Mouse (Mus musculus): ENCODE data around the gene Tmem30c. TPM values are rescaled to one million over a fixed set of nuclear protein-coding genes. Genes with fewer than 3 reads are reported as not detected.
"Not testable (repeated sequence)": the region's sequence is repeated elsewhere in the genome, so short reads cannot be mapped to it uniquely, and the experiment has no call there.

Gene Tmem30c
- total RNA-seq, 2 experiments from 2014 or later, result not detected

GRCm38 (mm10) chr16:57246596-57246995 lies 46.1 kb downstream of the Tmem30c start:
- intact Hi-C loops (cut with DNase I), result no loop called here
- no peak for DNase-seq (ENCODE audit: low spot score)

DNA sequence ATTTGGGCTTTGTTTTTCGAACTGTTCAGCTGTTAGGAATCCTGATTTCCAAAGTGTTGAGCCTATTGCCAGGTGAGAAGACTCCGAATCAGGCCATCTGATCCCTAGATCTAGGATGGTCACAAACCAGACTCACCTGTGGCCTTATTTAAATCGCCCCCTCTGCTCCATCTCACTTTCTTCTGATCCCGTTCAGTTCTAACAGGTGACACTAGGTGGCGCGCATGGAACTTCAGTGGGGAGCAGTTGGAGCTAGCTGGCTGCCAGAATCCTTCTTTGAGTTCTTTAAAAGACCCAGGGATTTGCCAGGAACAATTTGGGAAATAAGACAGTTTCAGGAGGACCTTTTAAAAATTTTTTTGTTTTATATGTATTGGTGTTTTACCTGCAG lies 48.8 kb downstream of the Tmem30c start:
- intact Hi-C loops (cut with DNase I), result loop anchor here (1.0 to 5.0 kb wide), 3 partner anchors 48 to 348 kb away; partner anchors contain the start of gene Tmem30c
- DNase-seq (ENCODE audit: low spot score), result peak; percentile 56

GRCm38 (mm10) chr16:57243205-57243857 lies 49.3 kb downstream of the Tmem30c start:
- DNase-seq (ENCODE audit: low spot score), result no peak
- intact Hi-C loops (cut with DNase I), result loop anchor here (5.0 kb wide), 2 partner anchors 49 to 349 kb away; partner anchors contain the start of gene Tmem30c

DNA sequence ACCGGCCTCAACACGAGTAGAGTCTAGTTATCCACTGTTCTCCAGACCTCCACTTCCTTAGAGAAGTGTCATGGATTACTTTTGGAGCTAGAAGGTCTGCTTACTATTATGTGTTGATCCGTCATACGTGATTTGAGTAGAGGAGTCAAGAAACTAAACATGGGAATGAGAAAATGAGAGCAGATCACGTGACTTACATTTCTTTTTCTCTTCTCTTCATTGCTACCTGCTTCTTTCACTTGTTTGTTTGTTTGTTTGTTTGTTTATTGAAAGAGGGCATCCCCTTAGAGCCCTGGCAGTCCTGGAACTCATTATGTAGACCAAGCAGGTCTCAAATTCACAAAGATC lies 49.8 kb downstream of the Tmem30c start:
- DNase-seq (ENCODE audit: low spot score), result no peak
- intact Hi-C loops (cut with DNase I), result loop anchor here (5.0 kb wide), 2 partner anchors 49 to 349 kb away; partner anchors contain the start of gene Tmem30c

DNA sequence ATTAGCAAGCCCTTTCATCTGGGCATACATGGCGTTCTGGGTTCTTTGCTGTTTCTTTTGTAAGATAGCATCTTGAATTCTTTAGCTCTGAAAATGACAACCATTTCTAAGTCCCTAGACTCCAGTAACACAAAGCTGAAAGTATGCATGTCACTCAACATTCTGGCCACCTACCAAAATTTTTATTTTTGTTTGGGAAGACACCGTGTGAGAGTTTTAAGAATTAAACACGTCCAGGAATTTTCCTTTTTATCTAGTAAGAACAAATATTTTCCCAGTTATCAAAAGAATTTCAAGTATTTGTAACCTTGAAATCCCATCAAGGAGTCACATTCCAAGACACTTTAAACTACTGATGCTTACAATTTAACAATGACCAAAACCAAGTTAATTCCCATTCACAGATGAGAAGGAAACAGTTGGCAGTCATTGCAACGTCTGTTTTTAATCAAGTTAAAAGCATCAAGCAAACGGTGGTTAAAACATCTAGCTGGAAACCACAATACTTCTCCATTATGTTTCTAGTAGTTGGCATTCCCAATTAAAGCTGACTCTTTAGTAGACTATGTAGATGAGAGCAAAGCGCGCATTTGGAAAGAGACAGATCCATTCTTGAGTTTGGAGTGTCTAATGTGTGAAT lies 56.7 kb downstream of the Tmem30c start:
- no peak for DNase-seq (ENCODE audit: low spot score)
- intact Hi-C loops (cut with DNase I), result no loop called here

DNA sequence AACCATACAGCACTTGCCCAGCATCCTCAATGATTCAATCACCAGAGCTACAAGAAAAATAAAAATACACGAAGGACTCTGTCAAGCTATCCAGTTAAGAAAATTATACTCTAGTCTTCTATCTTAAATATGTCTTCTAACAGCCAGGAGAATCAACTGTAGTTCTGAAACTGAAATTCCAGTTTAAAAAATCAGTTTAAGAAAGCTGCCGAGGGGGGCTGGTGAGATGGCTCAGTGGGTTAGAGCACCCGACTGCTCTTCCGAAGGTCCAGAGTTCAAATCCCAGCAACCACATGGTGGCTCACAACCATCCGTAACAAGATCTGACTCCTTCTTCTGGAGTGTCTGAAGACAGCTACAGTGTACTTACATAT lies 60.7 kb downstream of the Tmem30c start:
- intact Hi-C loops (cut with DNase I), result not testable (repeated sequence)

GRCm38 (mm10) chr16:57231089-57231936 lies 61.4 kb downstream of the Tmem30c start, which contains the start of gene Tbc1d23:
Gene Tbc1d23, minus strand, starts transcription at chr16:57231504.
- DNase-seq (ENCODE audit: low spot score), result peak; percentile 96
- intact Hi-C loops (cut with DNase I), result no loop called here

More for the DNA sequence above, 60.7 kb downstream of the Tmem30c start:
- not testable (repeated sequence) for DNase-seq (ENCODE audit: low spot score)

- no peak for DNase-seq (ENCODE audit: low spot score)
- intact Hi-C loops (cut with DNase I), result no loop called here
Measured at GRCm38 (mm10) chr16:57226444-57226843, 66.2 kb downstream of the Tmem30c start.

GRCm38 (mm10) chr16:57220361-57220760 lies 72.3 kb downstream of the Tmem30c start:
- DNase-seq (ENCODE audit: low spot score), result no peak
- intact Hi-C loops (cut with DNase I), result no loop called here

Other genes with a start within 250 kb of the Tmem30c start
- gene Tmem45a2, start 221.5 kb downstream of the Tmem30c start, total RNA-seq (2021), result not detected
- 10 to 100 TPM; 44.9 to 45.3 TPM for gene Tomm70a, start 171.2 kb downstream of the Tmem30c start, total RNA-seq (2021)
- gene Nit2, start 125.5 kb downstream of the Tmem30c start, total RNA-seq (2021), result 10 to 100 TPM; 31.8 to 31.9 TPM
- 10 to 100 TPM; 23.9 to 26.2 TPM for gene Tbc1d23, start 61.4 kb downstream of the Tmem30c start, total RNA-seq (2021)
- 10 to 100 TPM; 32.9 to 40.7 TPM for gene Filip1l, start 60.2 kb upstream of the Tmem30c start, total RNA-seq (2021)

Measured in heart, postnatal 25 days (tissue).